Mouse (Mus musculus) embryonic facial prominence, embryonic 11.5 days (tissue): Measurements from ENCODE around the gene Rps6kb2. TPM values are rescaled to one million over a fixed set of nuclear protein-coding genes. Genes with fewer than 3 reads are reported as not detected.

ENCODE experiments used
- ATAC-seq: fragments of 200-750 bp; cut with Nextera tagmentation; replicated peaks from 2 replicates; pipeline ENCODE4 v1.8.0; 2017; ENCODE audit warnings: low read depth; ENCODE audit not compliant: insufficient number of reproducible peaks, low FRiP score, low TSS enrichment
- DNase-seq: peaks from one replicate; pipeline ENCODE4 v3.0.0-alpha.2; 2015; ENCODE audit warnings: low spot score
- H3K27ac ChIP-seq: fragments of 300-500 bp; sonication (generic); replicated peaks from 2 replicates; pipeline ENCODE4 v1.5.1; 2014; ENCODE audit warnings: mild to moderate bottlenecking, low read depth, low read length, control low read depth
- H3K27me3 ChIP-seq: fragments of 300-500 bp; sonication (generic); 2 replicates; pipeline ENCODE4 v1.6.1; 2014; ENCODE audit warnings: mild to moderate bottlenecking, low read length, moderate library complexity, mixed read lengths; ENCODE audit not compliant: control insufficient read depth, insufficient read depth
- H3K36me3 ChIP-seq: fragments of 300-500 bp; sonication (generic); replicated peaks from 2 replicates; pipeline ENCODE4 v1.6.1; 2014; ENCODE audit warnings: low read depth, mild to moderate bottlenecking, low read length, moderate library complexity, mixed read lengths; ENCODE audit not compliant: control insufficient read depth, insufficient read depth
- H3K4me1 ChIP-seq: fragments of 300-500 bp; sonication (generic); 2 replicates; pipeline ENCODE4 v1.6.1; 2014; ENCODE audit warnings: low read length, mixed read lengths; ENCODE audit not compliant: control insufficient read depth, insufficient read depth
- H3K4me2 ChIP-seq: fragments of 300-500 bp; sonication (generic); 2 replicates; pipeline ENCODE4 v1.6.1; 2014; ENCODE audit warnings: low read depth, mild to moderate bottlenecking, control low read depth, low read length, moderate library complexity
- H3K4me3 ChIP-seq: fragments of 300-500 bp; sonication (generic); 2 replicates; pipeline ENCODE4 v1.5.1; 2014; ENCODE audit warnings: low read depth, low read length, control low read depth
- H3K9ac ChIP-seq: fragments of 300-500 bp; sonication (generic); replicated peaks from 2 replicates; pipeline ENCODE4 v1.6.1; 2014; ENCODE audit warnings: mild to moderate bottlenecking, control low read depth, low read length
- H3K9me3 ChIP-seq: fragments of 300-500 bp; sonication (generic); replicated peaks from 2 replicates; pipeline ENCODE4 v1.6.1; 2016; ENCODE audit warnings: mild to moderate bottlenecking, low read length, inconsistent platforms, mixed read lengths; ENCODE audit not compliant: control insufficient read depth
- WGBS: fragments of 180-500 bp; shearing (Covaris S2); extraction: QIAGEN DNeasy Blood & Tissue Kit; methylation state at CpG from one replicate; pipeline ENCODE4 v1.1.7; 2014; 5-methylcytosine and 5-hydroxymethylcytosine counted together
- polyA plus RNA-seq: library from polyadenylated mRNA; unstranded; fragments of >200 nt; fragmentation: Nextera tagmentation; extraction: Ambion mirVana; gene quantifications from 2 replicates; pipeline ENCODE4 v1.2.1, GENCODE M21; 2014

The Rps6kb2 gene
- polyA plus RNA-seq, 1 experiment from 2014 or later = 42.3 TPM

GRCm38 (mm10) chr19:4169810-4170209 lies 6.7 kb upstream of the Rps6kb2 start:
- Histone ChIP-seq H3K27me3 (no peaks in the 10 kb centered on the region), H3K4me2 (peak overlapping the region; percentile 86), H3K9ac (peak overlapping the region; percentile 72), H3K4me1 (peaks cover 6% of the 10 kb centered on the region; the same call in 1 of the 2 replicates), H3K9me3 (no peaks in the 10 kb centered on the region), H3K4me3 (peak overlapping the region; percentile 40), H3K27ac (peak overlapping the region; percentile 54), H3K36me3 (no peaks in the 10 kb centered on the region)
- DNase-seq (no peak), ATAC-seq (no peak; the same call in 1 of the 2 replicates)
- 7% methylated on average over 27 of the region's 27 CpGs for WGBS

GRCm38 (mm10) chr19:4169378-4169784 lies 6.2 kb upstream of the Rps6kb2 start:
- WGBS = under 1% methylated on average over 43 of the region's 43 CpGs

GRCm38 (mm10) chr19:4166678-4167476 lies 3.7 kb upstream of the Rps6kb2 start:
- H3K4me3 ChIP-seq = no peak overlapping the region
- H3K27ac ChIP-seq = no peak overlapping the region
- no peaks in the 10 kb centered on the region for H3K9me3 ChIP-seq
- ATAC-seq (no peak), DNase-seq (no peak)
- H3K4me2 ChIP-seq = no peak overlapping the region
- 81% methylated on average over 9 of the region's 9 CpGs for WGBS
- no peaks in the 10 kb centered on the region for H3K27me3 ChIP-seq
- H3K9ac ChIP-seq = no peak overlapping the region
- H3K36me3 ChIP-seq = no peaks in the 10 kb centered on the region
- peaks cover 6% of the 10 kb centered on the region; the same call in 1 of the 2 replicates for H3K4me1 ChIP-seq

More at GRCm38 (mm10) chr19:4169378-4169784, 6.2 kb upstream of the Rps6kb2 start:
- peaks cover 6% of the 10 kb centered on the region; the same call in 1 of the 2 replicates for H3K4me1 ChIP-seq
- peak; percentile 100 for DNase-seq
- H3K4me2 ChIP-seq = peak overlapping the region; percentile 86
- no peaks in the 10 kb centered on the region for H3K36me3 ChIP-seq
- peak overlapping the region; percentile 72 for H3K9ac ChIP-seq
- no peaks in the 10 kb centered on the region for H3K27me3 ChIP-seq
- H3K4me3 ChIP-seq = peak overlapping the region; percentile 40
- H3K9me3 ChIP-seq = no peaks in the 10 kb centered on the region
- peak overlapping the region; percentile 54 for H3K27ac ChIP-seq
- peak; percentile 93 for ATAC-seq

- Histone ChIP-seq H3K36me3 (no peaks in the 10 kb centered on the region), H3K9me3 (no peaks in the 10 kb centered on the region), H3K4me2 (no peak overlapping the region), H3K27ac (no peak overlapping the region), H3K27me3 (no peaks in the 10 kb centered on the region), H3K4me1 (no peaks in the 10 kb centered on the region), H3K9ac (no peak overlapping the region), H3K4me3 (no peak overlapping the region)
- DNase-seq (no peak), ATAC-seq (no peak)
- WGBS = 69% methylated on average over 2 of the region's 2 CpGs
Observed at GRCm38 (mm10) chr19:4164721-4165120, 1.6 kb upstream of the Rps6kb2 start.

GRCm38 (mm10) chr19:4164100-4164499 lies 946 bp upstream of the Rps6kb2 start:
- no peaks in the 10 kb centered on the region for H3K4me1 ChIP-seq
- no peaks in the 10 kb centered on the region for H3K36me3 ChIP-seq
- no peaks in the 10 kb centered on the region for H3K9me3 ChIP-seq
- H3K9ac ChIP-seq = no peak overlapping the region
- WGBS = 83% methylated on average over 3 of the region's 3 CpGs
- DNase-seq = no peak
- H3K4me2 ChIP-seq = no peak overlapping the region
- H3K4me3 ChIP-seq = no peak overlapping the region
- no peak for ATAC-seq
- no peak overlapping the region for H3K27ac ChIP-seq
- no peaks in the 10 kb centered on the region for H3K27me3 ChIP-seq

- peaks cover 2% of the 10 kb centered on the region for H3K36me3 ChIP-seq
- peak overlapping the region; percentile 75 for H3K4me3 ChIP-seq
- peak overlapping the region; percentile 74 for H3K9ac ChIP-seq
- no peaks in the 10 kb centered on the region for H3K4me1 ChIP-seq
- H3K27me3 ChIP-seq = no peaks in the 10 kb centered on the region
- no peak for DNase-seq
- H3K9me3 ChIP-seq = no peaks in the 10 kb centered on the region
- no peak overlapping the region for H3K27ac ChIP-seq
- ATAC-seq = 0 out of 2 replicates have a peak, but pooled peaks have one; percentile 1
- H3K4me2 ChIP-seq = peak overlapping the region; percentile 52
- 37% methylated on average over 4 of the region's 4 CpGs for WGBS
Observed at GRCm38 (mm10) chr19:4163543-4163887, 361 bp upstream of the Rps6kb2 start.

GRCm38 (mm10) chr19:4159049-4159448 lies 4.1 kb downstream of the Rps6kb2 start:
- H3K4me3 ChIP-seq = no peak overlapping the region
- no peaks in the 10 kb centered on the region for H3K9me3 ChIP-seq
- H3K27me3 ChIP-seq = no peaks in the 10 kb centered on the region
- 92% methylated on average over 8 of the region's 8 CpGs for WGBS
- no peak for DNase-seq
- no peaks in the 10 kb centered on the region for H3K4me1 ChIP-seq
- ATAC-seq = no peak
- H3K36me3 ChIP-seq = peaks cover 2% of the 10 kb centered on the region
- no peak overlapping the region for H3K4me2 ChIP-seq
- no peak overlapping the region for H3K27ac ChIP-seq
- H3K9ac ChIP-seq = no peak overlapping the region

- no peak overlapping the region for H3K4me3 ChIP-seq
- no peaks in the 10 kb centered on the region for H3K4me1 ChIP-seq
- 90% methylated on average over 12 of the region's 12 CpGs for WGBS
- ATAC-seq = no peak
- no peaks in the 10 kb centered on the region for H3K27me3 ChIP-seq
- DNase-seq = no peak
- H3K4me2 ChIP-seq = no peak overlapping the region
- H3K36me3 ChIP-seq = peaks cover 2% of the 10 kb centered on the region
- H3K9me3 ChIP-seq = no peaks in the 10 kb centered on the region
- H3K9ac ChIP-seq = no peak overlapping the region
- no peak overlapping the region for H3K27ac ChIP-seq
Observed at GRCm38 (mm10) chr19:4156771-4157170, 6.4 kb downstream of the Rps6kb2 start.
